Mouse (Mus musculus): ENCODE data around the gene Nktr.

- no peak for TF ChIP-seq CTCF (IDR thresholded peaks at IDR 0.05; ENCODE audit: extremely low read depth, insufficient read depth, insufficient read length, insufficient replicate concordance)
- TF ChIP-seq POLR2A (IDR thresholded peaks at IDR 0.05; ENCODE audit: low read depth, low read length): 0 out of 2 replicates have a peak, but pooled peaks have one; percentile 2
Observed at GRCm38 (mm10) chr9:121704646-121705625, 14.0 kb upstream of the Nktr start, which contains the start of gene Sec22c.
